Mouse (Mus musculus) layer of hippocampus, adult 6 months (tissue): Measurements from ENCODE around the gene BC025446. TPM values are rescaled to one million over a fixed set of nuclear protein-coding genes. Genes with fewer than 3 reads are reported as not detected.

Experiments
- long read RNA-seq, 2 experiments: library from polyadenylated mRNA; unstranded; transcript quantifications; one replicate each; pipeline ENCODE4 v2.0.0; 2019 to 2020
- polyA plus RNA-seq: library from polyadenylated mRNA; unstranded; fragments of <200 nt; fragmentation: Nextera tagmentation; gene quantifications from 2 replicates; pipeline ENCODE4 v1.2.3, GENCODE M21; 2021

Gene BC025446
- polyA plus RNA-seq: not detected in 2 replicates
- long read RNA-seq, experiment 1: 0 reads
- long read RNA-seq, experiment 2: 0 reads

GRCm38 (mm10) chr15:75215778-75216691 is at the start of gene BC025446:
BC025446 (plus strand) TSS chr15:75216376.

GRCm38 (mm10) chr15:75268121-75268520 is 51.9 kb downstream of the BC025446 start, which contains the start of gene Ly6f:
Ly6f (plus strand) TSS chr15:75268421.

Other genes starting within 250 kb of the BC025446 start
- gene Ly6i, start 232.9 kb upstream of the BC025446 start, polyA plus RNA-seq: not detected in 2 replicates
- 39.3 and 40.2 TPM in 2 replicates for gene Ly6a, start 218.3 kb upstream of the BC025446 start, polyA plus RNA-seq
- gene Ly6c1, start 167.5 kb upstream of the BC025446 start, polyA plus RNA-seq: 51.4 and 55.6 TPM in 2 replicates
- gene Ly6c2, start 104.4 kb upstream of the BC025446 start, polyA plus RNA-seq: 0.15 TPM in 1 of 2 replicates, not detected in the other
- gene Ly6g, start 61.1 kb upstream of the BC025446 start, polyA plus RNA-seq: not detected in 2 replicates
- not detected in 2 replicates for gene Ly6f, start 52.0 kb downstream of the BC025446 start, polyA plus RNA-seq